Mouse (Mus musculus) hindbrain, embryonic 10.5 days (tissue): ENCODE results near the gene Max. TPM values are rescaled to one million over a fixed set of nuclear protein-coding genes. Genes with fewer than 3 reads are reported as not detected.

ENCODE experiments used
- DNase-seq: peaks from one replicate; pipeline ENCODE4 v3.0.0-alpha.2; 2017; ENCODE audit warnings: low spot score
- H3K27ac ChIP-seq: fragments of 300-500 bp; sonication (generic); 2 replicates; pipeline ENCODE4 v1.5.1; 2016; ENCODE audit warnings: mild to moderate bottlenecking, moderate library complexity
- H3K27me3 ChIP-seq: fragments of 300-500 bp; sonication (generic); 2 replicates; pipeline ENCODE4 v1.6.1; 2016; ENCODE audit warnings: mild to moderate bottlenecking; ENCODE audit not compliant: poor library complexity, insufficient read depth, severe bottlenecking
- H3K36me3 ChIP-seq: fragments of 300-500 bp; sonication (generic); 2 replicates; pipeline ENCODE4 v1.6.1; 2016; ENCODE audit warnings: mild to moderate bottlenecking, moderate library complexity
- H3K4me1 ChIP-seq: fragments of 300-500 bp; sonication (generic); replicated peaks from 2 replicates; pipeline ENCODE4 v1.6.1; 2016; ENCODE audit warnings: mild to moderate bottlenecking
- H3K4me3 ChIP-seq: fragments of 300-500 bp; sonication (generic); 2 replicates; pipeline ENCODE4 v1.5.1; 2016; ENCODE audit warnings: mild to moderate bottlenecking, moderate library complexity
- H3K9me3 ChIP-seq: fragments of 300-500 bp; sonication (generic); 2 replicates; pipeline ENCODE4 v1.6.1; 2016; ENCODE audit warnings: mild to moderate bottlenecking, moderate library complexity
- WGBS: fragments of 180-500 bp; shearing (Covaris S2); methylation state at CpG from one replicate; pipeline ENCODE4 v1.1.7; 2016; 5-methylcytosine and 5-hydroxymethylcytosine counted together
- polyA plus RNA-seq: library from polyadenylated mRNA; unstranded; fragments of >200 nt; fragmentation: Nextera tagmentation; extraction: Ambion mirVana; gene quantifications from 2 replicates; pipeline ENCODE4 v1.2.1, GENCODE M21; 2016

Gene Max
- polyA plus RNA-seq, 1 experiment from 2014 or later = 17.1 TPM

DNA sequence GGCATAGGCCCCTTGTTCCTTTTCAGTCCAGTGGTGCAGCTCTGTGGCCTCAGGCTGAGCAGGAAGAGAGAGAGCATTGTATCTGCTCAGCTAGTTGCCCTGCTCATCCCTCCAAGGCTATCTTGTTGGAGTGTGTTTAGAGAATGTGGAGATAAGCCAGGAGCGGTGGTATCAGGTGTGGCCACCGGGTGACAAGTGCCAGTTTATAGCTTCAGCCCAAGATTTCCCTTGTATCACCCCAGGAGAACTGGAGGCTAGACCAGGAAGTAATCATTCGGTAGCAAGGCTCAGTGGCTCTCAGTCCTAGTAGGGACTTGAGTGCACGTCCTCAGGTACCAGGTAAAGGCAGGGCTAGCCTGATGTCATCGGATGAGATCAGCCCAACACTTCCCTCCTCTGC is 52.8 kb downstream of the Max start:
- 89% methylated on average over 5 of the region's 5 CpGs for WGBS
- H3K27ac ChIP-seq = no peak overlapping the region
- no peak overlapping the region for H3K4me3 ChIP-seq
- H3K9me3 ChIP-seq = no peaks in the 10 kb centered on the region
- peaks cover 35% of the 10 kb centered on the region for H3K36me3 ChIP-seq
- no peak for DNase-seq
- H3K4me1 ChIP-seq = peaks cover 16% of the 10 kb centered on the region
- H3K27me3 ChIP-seq = no peaks in the 10 kb centered on the region

DNA sequence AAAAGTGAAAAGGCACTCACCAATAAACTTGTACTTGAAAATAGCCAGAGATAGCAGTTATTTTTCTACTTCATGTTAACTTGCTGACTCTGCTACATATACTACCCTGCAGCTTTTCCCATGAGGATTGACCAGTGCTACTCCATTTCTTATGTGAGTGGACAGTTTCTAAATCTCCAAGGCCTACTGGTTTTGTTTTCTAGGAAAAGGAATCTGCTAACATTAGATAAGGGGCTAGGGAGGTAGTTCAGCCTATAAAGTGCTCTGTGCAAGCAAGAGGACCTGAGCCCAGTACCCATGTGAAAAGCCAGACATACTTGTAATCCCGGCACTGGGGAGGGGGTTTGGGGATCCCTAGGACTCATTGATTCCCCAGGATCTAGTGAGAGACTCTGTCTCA is 55.7 kb downstream of the Max start:
- WGBS = 94% methylated on average over 1 of the region's 1 CpGs
- no peak for DNase-seq
- no peaks in the 10 kb centered on the region for H3K27me3 ChIP-seq
- peaks cover 14% of the 10 kb centered on the region for H3K4me1 ChIP-seq
- H3K27ac ChIP-seq = no peak overlapping the region
- H3K36me3 ChIP-seq = peaks cover 35% of the 10 kb centered on the region
- H3K4me3 ChIP-seq = no peak overlapping the region
- H3K9me3 ChIP-seq = no peaks in the 10 kb centered on the region

DNA sequence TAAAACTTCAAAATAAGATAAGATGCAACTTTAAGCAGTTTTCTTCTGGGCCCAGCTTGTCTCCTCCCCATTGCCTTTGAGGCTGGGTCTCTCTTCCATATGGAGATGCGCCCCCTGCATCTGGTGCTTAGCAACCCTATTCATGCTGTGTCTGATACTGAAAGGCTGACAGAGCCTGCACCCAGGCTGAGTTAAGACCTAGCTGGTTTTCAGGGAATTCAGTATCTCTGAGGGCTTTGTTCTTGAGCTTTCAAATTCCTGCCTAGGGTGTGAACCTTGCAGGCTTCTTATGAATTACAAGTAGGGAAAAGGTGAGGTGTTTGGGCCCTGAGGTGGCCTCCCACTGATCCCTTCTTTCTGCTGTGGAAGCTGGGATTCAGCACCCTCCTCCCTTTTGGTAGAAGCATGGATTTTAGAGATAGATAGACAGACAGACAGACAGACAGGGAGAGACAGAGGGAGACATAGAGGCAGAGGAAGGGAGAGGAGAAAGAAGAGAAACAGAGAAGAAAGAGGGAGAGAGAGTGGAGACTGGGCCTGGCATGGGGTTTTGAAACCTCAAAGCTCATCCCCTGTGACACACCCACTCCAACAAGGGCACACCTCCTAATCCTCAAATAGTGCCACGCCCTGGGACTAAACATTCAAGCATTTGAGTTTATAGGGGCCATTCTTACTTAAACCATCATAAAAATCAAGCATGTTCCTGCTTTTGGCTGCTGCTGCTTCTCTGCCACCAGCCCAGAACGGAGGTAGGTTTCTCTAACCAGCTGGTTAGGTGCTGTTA is 60.3 kb downstream of the Max start:
- Histone ChIP-seq H3K36me3 (peaks cover 25% of the 10 kb centered on the region), H3K9me3 (no peaks in the 10 kb centered on the region), H3K27ac (no peak overlapping the region), H3K4me3 (no peak overlapping the region), H3K4me1 (no peaks in the 10 kb centered on the region), H3K27me3 (no peaks in the 10 kb centered on the region)
- WGBS = 78% methylated on average over 3 of the region's 3 CpGs
- DNase-seq = no peak

DNA sequence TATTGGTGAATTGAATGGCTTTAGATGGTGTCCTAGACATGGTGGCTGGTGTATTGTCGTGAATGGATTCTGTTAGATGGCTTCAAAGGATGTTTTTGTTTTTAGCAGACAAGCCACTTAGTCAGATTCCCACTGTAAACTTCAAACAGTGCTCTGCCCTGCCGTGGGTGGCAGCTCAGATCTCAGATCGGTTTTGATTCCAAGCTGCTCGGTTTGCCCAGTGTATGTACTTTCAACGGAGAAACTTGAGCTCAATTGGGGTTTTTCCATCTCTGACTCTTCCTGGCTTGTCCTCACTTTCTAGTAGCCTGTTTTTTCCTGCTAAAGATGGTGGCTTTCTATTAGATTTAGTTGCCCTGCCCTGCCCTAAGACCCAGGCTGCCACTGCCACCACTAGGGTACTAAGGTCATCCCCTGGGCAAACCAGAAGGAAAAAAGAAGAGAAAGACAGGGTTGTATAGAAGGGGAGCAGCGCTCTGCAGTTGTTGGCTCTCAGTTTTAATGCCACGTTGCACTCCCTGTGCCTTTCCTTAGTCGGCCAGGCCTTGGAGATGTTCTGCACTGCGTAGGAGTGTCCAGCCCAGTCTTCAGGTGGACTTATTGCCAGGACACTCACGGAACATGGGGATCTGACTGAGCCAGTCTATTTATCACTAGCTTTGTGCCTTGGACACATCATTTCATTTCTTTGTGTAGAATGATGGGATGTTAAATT is 62.6 kb downstream of the Max start:
- no peak overlapping the region for H3K4me3 ChIP-seq
- WGBS = 92% methylated on average over 10 of the region's 10 CpGs
- no peak for DNase-seq

DNA sequence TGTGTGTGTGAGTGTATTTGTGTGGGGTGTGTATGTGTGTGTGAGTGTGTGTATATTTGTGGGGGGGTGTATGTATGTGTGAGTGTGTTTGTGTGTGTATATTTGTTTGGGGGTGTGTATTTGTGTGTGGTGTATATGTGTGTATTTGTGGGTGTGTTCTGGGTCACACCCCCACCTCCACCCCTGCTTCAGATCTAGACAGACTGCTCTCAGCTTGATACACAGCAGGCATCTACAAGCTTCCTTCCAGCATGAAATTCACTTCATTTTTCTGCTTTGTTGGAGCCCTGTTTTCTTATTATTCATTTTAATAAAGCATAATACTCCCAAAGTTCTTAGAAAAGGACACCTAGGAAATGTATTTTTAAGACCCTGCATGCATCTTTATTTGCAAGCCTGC is 63.9 kb downstream of the Max start:
- peaks cover 22% of the 10 kb centered on the region for H3K36me3 ChIP-seq
- no peak overlapping the region for H3K27ac ChIP-seq
- DNase-seq = no peak
- no peaks in the 10 kb centered on the region for H3K9me3 ChIP-seq
- peaks cover 19% of the 10 kb centered on the region for H3K4me1 ChIP-seq
- no peak overlapping the region for H3K4me3 ChIP-seq
- no peaks in the 10 kb centered on the region for H3K27me3 ChIP-seq

More for the DNA sequence above, 62.6 kb downstream of the Max start:
- peaks cover 10% of the 10 kb centered on the region for H3K4me1 ChIP-seq
- H3K27ac ChIP-seq = no peak overlapping the region
- H3K9me3 ChIP-seq = no peaks in the 10 kb centered on the region
- H3K27me3 ChIP-seq = no peaks in the 10 kb centered on the region
- H3K36me3 ChIP-seq = peaks cover 22% of the 10 kb centered on the region

GRCm38 (mm10) chr12:76897006-76897405 is 65.0 kb downstream of the Max start:
- Histone ChIP-seq H3K4me3 (no peak overlapping the region), H3K27ac (no peak overlapping the region), H3K9me3 (no peaks in the 10 kb centered on the region), H3K27me3 (no peaks in the 10 kb centered on the region), H3K36me3 (peaks cover 29% of the 10 kb centered on the region), H3K4me1 (peaks cover 19% of the 10 kb centered on the region)
- DNase-seq = no peak
- 93% methylated on average over 10 of the region's 10 CpGs for WGBS

DNA sequence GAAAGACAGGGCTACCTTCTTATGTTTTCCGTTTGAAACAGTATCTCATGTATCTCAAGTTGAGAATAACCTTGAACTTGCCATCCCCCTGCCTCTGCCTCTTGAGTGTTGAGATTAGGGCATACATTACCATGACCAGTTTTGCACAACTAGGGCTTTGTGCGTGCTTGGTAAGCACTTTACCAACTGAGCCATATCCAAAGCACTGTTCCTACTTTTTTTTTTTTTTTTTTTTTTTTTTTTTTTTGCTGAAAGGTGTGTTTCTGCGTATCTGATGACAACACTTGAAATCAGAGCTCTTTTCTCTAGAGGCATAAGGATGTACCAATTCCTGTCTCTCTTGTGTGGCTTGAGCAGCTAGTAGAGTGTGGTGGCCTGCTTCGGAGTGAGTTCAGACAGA is 65.4 kb downstream of the Max start:
- no peaks in the 10 kb centered on the region for H3K27me3 ChIP-seq
- 96% methylated on average over 4 of the region's 4 CpGs for WGBS

GRCm38 (mm10) chr12:76895777-76896176 is 66.2 kb downstream of the Max start:
- peaks cover 19% of the 10 kb centered on the region for H3K4me1 ChIP-seq
- DNase-seq = peak; percentile 27
- H3K27ac ChIP-seq = no peak overlapping the region; the same call in 1 of the 2 replicates
- H3K36me3 ChIP-seq = peaks cover 24% of the 10 kb centered on the region
- H3K9me3 ChIP-seq = no peaks in the 10 kb centered on the region
- WGBS = 49% methylated on average over 7 of the region's 7 CpGs
- H3K4me3 ChIP-seq = no peak overlapping the region
- H3K27me3 ChIP-seq = no peaks in the 10 kb centered on the region

More for the DNA sequence above, 65.4 kb downstream of the Max start:
- Histone ChIP-seq H3K4me1 (peaks cover 19% of the 10 kb centered on the region), H3K36me3 (peaks cover 31% of the 10 kb centered on the region), H3K27ac (no peak overlapping the region), H3K9me3 (no peaks in the 10 kb centered on the region), H3K4me3 (no peak overlapping the region)
- DNase-seq = no peak

DNA sequence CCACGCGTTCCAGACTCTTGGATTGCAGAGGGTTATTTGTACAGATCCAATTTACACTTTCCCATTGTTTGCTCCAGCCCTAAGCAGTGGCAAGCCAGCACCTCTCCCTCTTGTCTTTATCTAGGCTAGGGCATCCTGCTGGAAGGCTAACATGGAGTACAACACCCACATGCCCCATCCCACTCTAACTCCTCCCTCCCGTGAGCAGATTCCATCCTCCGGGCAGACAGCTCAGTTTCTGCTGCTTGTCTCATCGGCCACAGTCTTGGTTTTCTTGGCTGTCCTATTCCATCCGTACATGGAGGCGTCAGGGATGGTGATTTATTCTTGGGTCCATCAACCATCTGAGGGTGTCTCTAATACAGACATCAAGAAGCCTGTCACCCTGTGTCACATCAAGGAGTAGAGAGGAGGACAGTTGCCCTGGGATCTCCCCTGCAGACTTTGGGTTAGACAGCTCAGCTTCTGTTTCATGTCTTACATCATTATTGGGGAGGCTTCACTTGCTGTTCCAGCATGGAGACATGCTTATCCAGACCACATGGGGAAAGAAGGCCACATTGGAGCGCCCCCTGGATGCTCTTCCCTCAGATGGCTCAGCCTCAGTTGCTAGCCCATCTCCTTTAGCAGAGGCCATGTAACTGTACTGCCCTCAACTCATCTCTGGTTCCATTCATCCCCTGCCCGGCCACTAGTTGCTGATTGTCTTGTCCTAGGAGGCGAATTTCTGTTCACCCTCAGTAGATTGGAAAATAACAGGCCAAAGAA is 67.0 kb downstream of the Max start:
- Histone ChIP-seq H3K27ac (no peak overlapping the region), H3K36me3 (peaks cover 25% of the 10 kb centered on the region), H3K9me3 (no peaks in the 10 kb centered on the region), H3K4me1 (peaks cover 19% of the 10 kb centered on the region), H3K27me3 (no peaks in the 10 kb centered on the region), H3K4me3 (no peak overlapping the region)
- 81% methylated on average over 10 of the region's 10 CpGs for WGBS
- DNase-seq = no peak

DNA sequence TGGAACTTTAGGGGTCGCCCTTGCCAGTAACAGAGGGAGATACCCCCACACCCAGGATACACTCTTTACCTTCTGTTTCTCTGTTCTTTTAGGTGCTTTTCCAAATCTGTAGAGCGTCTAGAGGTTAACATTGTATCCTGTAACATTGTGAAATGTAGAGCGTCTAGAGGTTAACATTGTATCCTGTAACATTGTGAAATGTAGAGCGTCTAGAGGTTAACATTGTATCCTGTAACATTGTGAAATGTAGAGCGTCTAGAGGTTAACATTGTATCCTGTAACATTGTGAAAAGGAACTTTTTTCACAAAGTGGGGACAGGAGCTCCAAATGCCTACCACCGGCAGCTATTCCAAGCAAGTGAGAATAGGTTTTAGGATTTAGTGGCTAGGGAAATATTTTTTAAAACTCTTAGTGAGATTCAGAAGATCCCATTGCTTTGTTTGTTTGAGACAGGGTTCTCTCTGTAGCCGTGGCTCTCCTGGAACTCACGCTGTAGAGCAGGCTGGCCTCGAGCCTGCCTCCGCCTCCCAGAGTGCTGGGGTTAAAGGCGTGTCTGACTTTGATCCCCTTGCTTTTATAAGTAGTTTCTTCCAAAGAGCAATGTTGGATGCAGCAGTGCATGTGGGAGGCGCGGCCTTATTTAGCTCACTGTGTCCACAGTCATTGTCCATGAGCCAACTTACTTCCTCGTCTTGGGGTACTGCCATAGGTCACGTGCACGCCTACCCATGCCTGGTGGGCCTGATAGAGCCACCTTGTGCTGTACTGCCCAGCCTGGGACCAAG is 68.9 kb downstream of the Max start:
- Histone ChIP-seq H3K9me3 (no peaks in the 10 kb centered on the region), H3K4me1 (peaks cover 19% of the 10 kb centered on the region), H3K4me3 (no peak overlapping the region), H3K36me3 (peaks cover 27% of the 10 kb centered on the region), H3K27me3 (no peaks in the 10 kb centered on the region), H3K27ac (no peak overlapping the region)
- WGBS = 88% methylated on average over 16 of the region's 16 CpGs
- no peak for DNase-seq

DNA sequence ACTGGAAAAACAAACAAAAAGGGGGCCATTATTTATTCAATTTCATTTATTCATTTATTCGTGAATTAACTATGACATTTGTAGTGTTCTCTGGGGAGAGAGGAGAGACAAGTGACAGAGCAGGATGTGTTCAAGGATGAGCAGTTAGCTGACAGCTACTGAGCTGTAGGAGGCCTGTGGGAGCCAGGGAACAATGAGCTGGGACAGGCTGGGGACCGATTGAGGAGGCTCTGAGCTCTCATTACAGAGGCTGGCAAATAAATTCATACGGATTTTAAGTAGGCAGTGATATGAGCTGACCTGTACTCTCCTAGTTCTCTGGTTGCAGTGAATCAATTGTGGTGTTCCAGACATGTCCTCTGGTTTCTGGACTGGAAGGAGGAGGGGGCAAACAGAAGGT is 70.8 kb downstream of the Max start:
- H3K36me3 ChIP-seq = peaks cover 33% of the 10 kb centered on the region
- H3K27ac ChIP-seq = no peak overlapping the region
- no peak for DNase-seq
- no peak overlapping the region for H3K4me3 ChIP-seq
- no peaks in the 10 kb centered on the region for H3K9me3 ChIP-seq
- 61% methylated on average over 3 of the region's 3 CpGs for WGBS
- H3K27me3 ChIP-seq = no peaks in the 10 kb centered on the region
- H3K4me1 ChIP-seq = peaks cover 19% of the 10 kb centered on the region

- Histone ChIP-seq H3K4me3 (no peak overlapping the region), H3K9me3 (no peaks in the 10 kb centered on the region), H3K36me3 (peaks cover 36% of the 10 kb centered on the region), H3K4me1 (peaks cover 9% of the 10 kb centered on the region), H3K27ac (no peak overlapping the region), H3K27me3 (no peaks in the 10 kb centered on the region)
- no peak for DNase-seq
- WGBS = 91% methylated on average over 11 of the region's 11 CpGs
These were observed 72.4 kb downstream of the Max start for GRCm38 (mm10) chr12:76889404-76890184.
